Mouse (Mus musculus) heart, postnatal 0 days (tissue): Measurements from ENCODE around the gene Tspoap1.

Experiments
- CTCF ChIP-seq: IDR thresholded peaks from 2 replicates; pipeline ENCODE4 v1.5.1; 2016; ENCODE audit warnings: antibody characterized with exemption, control low read depth, low read depth
- EP300 ChIP-seq: IDR thresholded peaks from 2 replicates; pipeline ENCODE4 v1.6.1; 2016; ENCODE audit warnings: antibody characterized with exemption, low read depth

DNA sequence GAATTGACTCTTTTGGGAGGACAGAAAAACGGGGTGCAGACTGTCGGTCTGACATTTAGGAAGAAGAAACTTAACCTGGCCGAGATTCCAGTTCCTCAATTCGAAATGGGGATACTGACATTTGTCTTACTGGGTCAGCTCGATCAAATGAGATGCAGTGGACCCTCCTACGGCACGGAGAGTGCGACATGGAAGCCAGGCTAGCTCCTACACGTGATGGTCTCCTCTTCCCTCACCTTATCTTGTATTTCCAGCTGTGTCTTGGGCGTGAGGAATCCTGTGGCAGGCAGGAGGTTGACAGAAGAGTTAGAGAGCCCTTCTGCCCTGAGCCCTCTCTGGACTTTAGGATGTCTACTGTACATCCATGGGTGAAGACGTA is 10.3 kb upstream of the Tspoap1 start:
- no peak for TF ChIP-seq EP300
- TF ChIP-seq CTCF, result no peak
